Mouse (Mus musculus) skeletal muscle tissue, adult 2 months (tissue): Measurements from ENCODE around the gene Acp5.
A peak's percentile ranks its signal among the peaks of the same experiment; 100 is the strongest.

Experiments
- DNase-seq: peaks from one replicate; pipeline ENCODE4 v3.0.0-alpha.2; 2012; ENCODE audit warnings: low read depth, low spot score

Gene Acp5

GRCm38 (mm10) chr9:22098993-22099696 is 36.4 kb downstream of the Acp5 start, which contains the start of gene Cnn1:
Gene Cnn1, plus strand, starts transcription at chr9:22099216.
- no peak for DNase-seq

GRCm38 (mm10) chr9:22095854-22096307 is 39.6 kb downstream of the Acp5 start:
- peak; percentile 57 for DNase-seq

GRCm38 (mm10) chr9:22092746-22093145 is 42.8 kb downstream of the Acp5 start:
- no peak for DNase-seq

GRCm38 (mm10) chr9:22089986-22090385 is 45.5 kb downstream of the Acp5 start:
- DNase-seq = no peak

GRCm38 (mm10) chr9:22089281-22089680 is 46.2 kb downstream of the Acp5 start:
- no peak for DNase-seq

- no peak for DNase-seq
These were observed 48.4 kb downstream of the Acp5 start for GRCm38 (mm10) chr9:22087034-22087618.

GRCm38 (mm10) chr9:22086012-22086411 is 49.5 kb downstream of the Acp5 start:
- DNase-seq = no peak

GRCm38 (mm10) chr9:22085022-22085834 is 50.3 kb downstream of the Acp5 start, which contains the start of gene Ecsit:
Gene Ecsit, minus strand, starts transcription at chr9:22085438.
- peak; percentile 98 for DNase-seq

- DNase-seq = no peak
These were observed 50.9 kb downstream of the Acp5 start for GRCm38 (mm10) chr9:22084667-22085021.
